Mouse (Mus musculus) adrenal gland, adult 10 weeks (tissue): ENCODE results near the gene Lemd1. TPM values are rescaled to one million over a fixed set of nuclear protein-coding genes. Genes with fewer than 3 reads are reported as not detected.

Source experiments
- polyA plus RNA-seq: library from polyadenylated mRNA; stranded (reverse); fragments of 350-450 nt; fragmentation: Illumina TruSeq; extraction: RNeasy Lipid Tissue Mini Kit (QIAGEN cat#74804); gene quantifications from one replicate; pipeline ENCODE4 v1.2.3, GENCODE M21; 2014; ENCODE audit warnings: low read depth, low replicate concordance

Gene Lemd1
- polyA plus RNA-seq, result not detected

DNA sequence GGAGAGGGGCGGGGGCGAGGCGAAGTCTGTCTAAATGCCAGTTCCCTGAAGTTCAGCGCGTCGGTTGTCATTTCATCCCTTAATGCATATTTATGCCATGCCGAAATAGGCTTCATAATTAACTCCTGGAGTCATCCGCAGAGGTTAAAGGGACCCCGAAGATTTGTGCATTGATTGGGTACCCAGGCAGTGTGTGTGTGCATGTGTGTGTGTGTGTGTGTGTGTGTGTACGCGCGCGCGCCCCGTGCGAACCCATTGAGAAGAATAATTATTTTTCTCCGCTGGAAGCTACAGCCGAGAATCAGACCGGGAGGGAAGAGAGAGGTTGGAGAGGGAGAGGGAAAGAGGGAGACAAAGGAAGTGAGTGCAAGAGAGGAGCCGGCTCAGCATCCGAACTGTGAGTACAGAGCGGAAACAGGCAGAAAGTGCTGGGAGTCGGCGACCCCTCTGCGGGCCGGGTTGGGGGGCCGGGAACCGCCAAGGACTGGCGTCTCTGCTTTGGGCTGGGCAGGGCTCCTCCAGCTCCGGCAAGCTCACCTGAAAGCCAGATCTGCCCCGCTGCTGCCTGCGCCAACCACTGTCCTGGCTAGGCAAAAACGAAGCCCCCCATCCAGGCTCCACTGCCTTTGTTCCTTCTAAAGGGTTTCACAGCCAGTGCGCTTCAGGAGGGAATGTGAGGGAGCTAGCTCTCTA, at the start of gene Lemd1, which contains the start of gene AC124108.1:
TSS of gene Lemd1 (plus strand) at position 339 of the 693 bp plus-strand sequence.
TSS of gene AC124108.1 (plus strand) at position 365 of the 693 bp plus-strand sequence.

DNA sequence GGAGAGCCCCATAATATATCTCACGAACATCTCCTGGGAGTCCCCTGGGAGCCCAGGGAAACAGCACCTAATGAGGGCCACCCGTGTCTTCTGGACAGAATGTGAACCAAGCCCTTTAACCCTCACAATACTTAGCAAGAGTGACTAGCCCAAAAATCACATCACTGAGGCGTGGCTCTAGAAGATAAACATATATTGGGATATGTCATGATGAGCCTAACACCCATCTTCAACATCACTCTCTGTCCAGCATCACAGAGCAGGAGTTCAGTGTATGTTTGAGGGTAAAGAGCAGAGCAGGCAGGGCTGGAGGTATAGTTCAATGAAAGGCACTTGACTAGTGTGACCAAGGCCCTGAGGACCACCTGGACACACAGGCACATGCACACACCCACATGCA, 38.4 kb downstream of the Lemd1 start, which contains the start of gene Gm10188:
TSS of gene Gm10188 (minus strand) at position 101 of the 400 bp plus-strand sequence.

DNA sequence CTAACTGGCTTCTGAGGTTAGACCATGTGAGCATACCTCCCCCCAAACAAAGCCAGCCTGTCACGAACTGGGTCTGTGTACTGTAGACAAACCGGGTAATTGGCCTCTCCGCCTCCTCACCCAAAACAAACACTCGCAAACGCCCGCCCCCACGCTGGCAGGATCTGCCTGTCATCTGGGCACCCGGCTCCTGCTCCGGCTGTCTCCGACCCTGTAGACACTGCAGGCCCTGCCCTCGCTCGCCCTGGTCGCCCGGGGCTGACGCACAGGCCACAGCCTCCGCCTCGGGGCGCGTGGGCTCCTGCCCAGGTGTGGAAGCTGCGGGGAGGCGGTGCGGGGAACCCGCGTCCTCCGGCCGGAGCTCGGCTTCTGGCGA, 107.2 kb downstream of the Lemd1 start, which contains the start of gene Klhdc8a:
TSS of gene Klhdc8a (plus strand) at position 202 of the 376 bp plus-strand sequence.

Other genes with a start within 250 kb of the Lemd1 start
- 4.0 TPM for gene Slc45a3, start 228.5 kb upstream of the Lemd1 start, polyA plus RNA-seq
- 32.1 TPM for gene Elk4, start 183.8 kb upstream of the Lemd1 start, polyA plus RNA-seq
- 115 TPM for gene Mfsd4a, start 123.4 kb upstream of the Lemd1 start, polyA plus RNA-seq
- gene Cdk18, start 51.7 kb upstream of the Lemd1 start, polyA plus RNA-seq, result 0.52 TPM
- gene AC124108.1, start within 50 bp of the Lemd1 start, polyA plus RNA-seq, result not detected
- not detected for gene Gm10188, start 38.3 kb downstream of the Lemd1 start, polyA plus RNA-seq
- gene Klhdc8a, start 107.2 kb downstream of the Lemd1 start, polyA plus RNA-seq, result 36.2 TPM
- gene Nuak2, start 124.7 kb downstream of the Lemd1 start, polyA plus RNA-seq, result 0.93 TPM
- 1.5 TPM for gene Tmcc2, start 199.8 kb downstream of the Lemd1 start, polyA plus RNA-seq
- 21.4 TPM for gene Dstyk, start 226.1 kb downstream of the Lemd1 start, polyA plus RNA-seq